Comparison of ENCODE assay signal across 8 mouse cellular contexts in the genomic region with DNA sequence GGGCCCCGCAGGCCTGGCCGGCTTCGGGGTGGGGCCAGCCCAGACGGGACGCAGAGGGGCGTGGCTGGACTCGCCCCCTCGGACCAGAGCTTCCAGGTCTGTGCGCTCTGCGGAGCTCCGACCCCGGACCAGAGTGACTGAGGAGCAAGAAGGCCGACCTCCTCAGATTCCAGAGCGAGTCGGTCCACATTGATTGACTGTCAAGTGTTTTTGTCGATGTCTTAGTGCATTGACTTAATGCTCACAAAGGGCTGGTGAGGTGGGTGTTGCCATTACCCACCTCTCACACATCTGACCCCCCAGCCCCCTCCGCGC. TPM values are rescaled to one million over a fixed set of nuclear protein-coding genes. Genes with fewer than 3 reads are reported as not detected.
DNase-seq lines count a peak whose midpoint lies in the region; ATAC-seq and TF ChIP-seq lines count a peak whose summit lies in the region.

Klc2 (minus strand) TSS at position 177 of the 315 bp plus-strand sequence.

- WGBS in hindbrain, embryonic 16.5 days: under 1% methylated on average over 18 of the region's 18 CpGs
- WGBS in liver, postnatal 0 days (ENCODE audit: insufficient replicate concordance): 2% methylated on average over 18 of the region's 18 CpGs

- no peak for DNase-seq in MEL (ENCODE audit: low read depth, low spot score)
- DNase-seq in gastrocnemius, adult 2 months: no peak
- DNase-seq in liver, postnatal 0 days: no peak
- DNase-seq in right cerebral cortex, postnatal 25 days: no peak

- H3K36me3 ChIP-seq in erythroblast, embryonic 14.5 days (ENCODE audit: control insufficient read depth): no peaks in the 10 kb centered on the region
- H3K36me3 ChIP-seq in MEL (ENCODE audit: control insufficient read depth in 1 of 2, insufficient read depth in 2 of 2, low read length in 2 of 2): no peaks in the 10 kb centered on the region
- peaks cover 6% of the 10 kb centered on the region; the same call in 1 of the 2 replicates for H3K36me3 ChIP-seq in hindbrain, embryonic 16.5 days (ENCODE audit: control insufficient read depth, insufficient read depth, low read length)
- no peaks in the 10 kb centered on the region for H3K36me3 ChIP-seq in liver, postnatal 0 days (replicated peaks; ENCODE audit: insufficient read depth, low read length)

- H3K4me2 ChIP-seq in hindbrain, embryonic 16.5 days (ENCODE audit: low read length): peak within 1 kb of the TSS; percentile 92
- H3K4me2 ChIP-seq in liver, postnatal 0 days (ENCODE audit: low read depth, low read length): peak within 1 kb of the TSS; percentile 99

- no peaks in the 10 kb centered on the region for H3K9me3 ChIP-seq in erythroblast, embryonic 14.5 days (ENCODE audit: control insufficient read depth, low read length)
- no peaks in the 10 kb centered on the region for H3K9me3 ChIP-seq in MEL (replicated peaks; ENCODE audit: insufficient read depth, low read length)
- H3K9me3 ChIP-seq in hindbrain, embryonic 16.5 days (ENCODE audit: control insufficient read depth, low read length): no peaks in the 10 kb centered on the region
- no peaks in the 10 kb centered on the region for H3K9me3 ChIP-seq in liver, postnatal 0 days (ENCODE audit: low read length)

- peak within 1 kb of the TSS; percentile 95 for H3K9ac ChIP-seq in MEL (ENCODE audit: control insufficient read depth, low read depth, low read length, poor library complexity, severe bottlenecking)
- peak within 1 kb of the TSS; percentile 92 for H3K9ac ChIP-seq in hindbrain, embryonic 16.5 days (ENCODE audit: low read depth, low read length)
- H3K9ac ChIP-seq in liver, postnatal 0 days (replicated peaks): peak within 1 kb of the TSS; percentile 68

- H3K79me2 ChIP-seq in MEL (ENCODE audit: control insufficient read depth, insufficient read depth, low read length, poor library complexity): peaks cover 5% of the 10 kb centered on the region; the same call in 1 of the 2 replicates

- intact Hi-C loops in gastrocnemius, adult 2 months (cut with DNase I): no loop called here

- no peak for TF ChIP-seq RAD21 in MEL (IDR thresholded peaks at IDR 0.05; ENCODE audit: low read depth, low read length)

- no peak for TF ChIP-seq POLR2A in MEL (IDR thresholded peaks at IDR 0.05; ENCODE audit: control insufficient read depth in 1 of 2, insufficient read depth in 1 of 2, low read depth in 1 of 2, low read length in 2 of 2, poor library complexity in 1 of 2)

- peaks cover 22% of the 10 kb centered on the region for H3K4me1 ChIP-seq in erythroblast, embryonic 14.5 days (ENCODE audit: control insufficient read depth)
- peaks cover 0 to 6% of the 10 kb centered on the region in 2 experiments; a peak in 1 of 4 replicates for H3K4me1 ChIP-seq in MEL (ENCODE audit: control insufficient read depth in 1 of 2, insufficient read depth in 2 of 2, low read length in 2 of 2)
- H3K4me1 ChIP-seq in hindbrain, embryonic 16.5 days (ENCODE audit: control insufficient read depth, insufficient read depth, low read depth, low read length): peaks cover 10% of the 10 kb centered on the region
- peaks cover 5% of the 10 kb centered on the region for H3K4me1 ChIP-seq in liver, postnatal 0 days (ENCODE audit: insufficient read depth)

- no peak for TF ChIP-seq EP300 in MEL (IDR thresholded peaks at IDR 0.05; ENCODE audit: low read depth in 1 of 2, low read length in 2 of 2)
- no peak for TF ChIP-seq EP300 in liver, postnatal 0 days (IDR thresholded peaks at IDR 0.05; ENCODE audit: low read depth)

- no peak for TF ChIP-seq CTCF in MEL (IDR thresholded peaks at IDR 0.05 in 2 of 3, conservative IDR thresholded peaks at IDR 0.05 in 1 of 3; ENCODE audit: control insufficient read depth in 1 of 3, insufficient read depth in 1 of 3, low read depth in 2 of 3, low read length in 3 of 3, poor library complexity in 1 of 3, severe bottlenecking in 1 of 3)
- TF ChIP-seq CTCF in gastrocnemius, adult 2 months (IDR thresholded peaks at IDR 0.05): no peak
- TF ChIP-seq CTCF in liver, postnatal 0 days (IDR thresholded peaks at IDR 0.05; ENCODE audit: low read depth): no peak

- H3K27me3 ChIP-seq in erythroblast, embryonic 14.5 days (ENCODE audit: control insufficient read depth): peaks cover 28% of the 10 kb centered on the region
- no peaks in the 10 kb centered on the region; a peak in 2 of 4 replicates for H3K27me3 ChIP-seq in MEL (ENCODE audit: control insufficient read depth in 1 of 2, insufficient read depth in 2 of 2, low read length in 2 of 2)
- H3K27me3 ChIP-seq in hindbrain, embryonic 16.5 days (replicated peaks; ENCODE audit: control insufficient read depth, insufficient read depth, low read length): no peaks in the 10 kb centered on the region
- H3K27me3 ChIP-seq in liver, postnatal 0 days (ENCODE audit: insufficient read depth, low read length): 0 out of 2 replicates have a peak, but pooled peaks cover 8% of the 10 kb centered on the region

- H3K27ac ChIP-seq in MEL (ENCODE audit: control insufficient read depth, low read depth, low read length): peak within 1 kb of the TSS; percentile 41; the same call in 1 of the 2 replicates
- peak within 1 kb of the TSS; percentile 86 for H3K27ac ChIP-seq in gastrocnemius, adult 2 months
- peak within 1 kb of the TSS; percentile 97 for H3K27ac ChIP-seq in hindbrain, embryonic 16.5 days (ENCODE audit: low read depth, low read length)
- peak within 1 kb of the TSS; percentile 51; the same call in 1 of the 2 replicates for H3K27ac ChIP-seq in liver, postnatal 0 days (ENCODE audit: low read depth)

- peak within 1 kb of the TSS; percentile 78 for H3K4me3 ChIP-seq in erythroblast, embryonic 14.5 days (replicated peaks)
- peak within 1 kb of the TSS; percentile 82 to 95 for H3K4me3 ChIP-seq in MEL (ENCODE audit: control insufficient read depth in 1 of 2, insufficient read depth in 1 of 2, low read depth in 2 of 2, low read length in 2 of 2)
- H3K4me3 ChIP-seq in gastrocnemius, adult 2 months: peak within 1 kb of the TSS; percentile 84
- H3K4me3 ChIP-seq in hindbrain, embryonic 16.5 days (ENCODE audit: low read length): peak within 1 kb of the TSS; percentile 90
- peak within 1 kb of the TSS; percentile 91 for H3K4me3 ChIP-seq in liver, postnatal 0 days (ENCODE audit: low read depth, low read length)

- no peak; the same call in 1 of the 2 replicates for ATAC-seq in erythroblast, adult 5-6 weeks (replicated peaks; ENCODE audit: low FRiP score, poor library complexity, severe bottlenecking)
- peak; percentile 90 for ATAC-seq in hindbrain, embryonic 16.5 days
- ATAC-seq in liver, postnatal 0 days: no peak
- ATAC-seq in granulocyte monocyte progenitor cell, adult 5-6 weeks (replicated peaks; ENCODE audit: poor library complexity, severe bottlenecking): no peak; the same call in 1 of the 2 replicates

TF ChIP-seq in MEL, 35 proteins besides CTCF, POLR2A, EP300 and RAD21:
- no peak for TF ChIP-seq ZKSCAN1 (IDR thresholded peaks at IDR 0.05; ENCODE audit: low read depth, low read length)
- TF ChIP-seq USF2 (IDR thresholded peaks at IDR 0.05; ENCODE audit: borderline replicate concordance in 1 of 2, insufficient read depth in 1 of 2, low read depth in 1 of 2, low read length in 2 of 2): no peak
- TF ChIP-seq CHD1 (IDR thresholded peaks at IDR 0.05; ENCODE audit: low read depth, low read length): no peak
- TF ChIP-seq ZMIZ1 (IDR thresholded peaks at IDR 0.05; ENCODE audit: low read depth, low read length): no peak
- TF ChIP-seq SIN3A (IDR thresholded peaks at IDR 0.05; ENCODE audit: low read length): no peak; the same call in 1 of the 2 replicates
- TF ChIP-seq JUND (IDR thresholded peaks at IDR 0.05; ENCODE audit: low read depth, low read length): no peak
TF ChIP-seq in MEL: peak in this region for 0.

RNA-seq across cellular contexts. Expression of gene Klc2, which starts in this region (rescaled TPM):
- 0.52 and 1.2 TPM in 2 replicates for polyA plus RNA-seq in erythroblast, embryonic 14.5 days (2012)
- 4.2 TPM in 1 of 2 replicates, not detected in the other for total RNA-seq in erythroblast, adult 5-6 weeks (2015; ENCODE audit: low replicate concordance)
- 1.4 TPM in 1 of 2 replicates, not detected in the other for total RNA-seq in erythroblast, adult 5-6 weeks (2017; ENCODE audit: low replicate concordance)
- 7.3 TPM in 2 replicates for total RNA-seq in MEL (2012; rRNA removed)
- polyA plus RNA-seq in MEL (2012; ENCODE audit: insufficient read depth in 1 of 2, insufficient read length in 2 of 2, low read depth in 1 of 2, low replicate concordance in 2 of 2, missing spikeins in 1 of 2): 10 to 100 TPM in 1 of 2 experiments, not detected in 1; 30.3 TPM
- total RNA-seq in gastrocnemius, adult 2 months (2021): 10 to 100 TPM; 54.7 to 56.9 TPM
- 85.6 and 87.8 TPM in 2 replicates for polyA plus RNA-seq in hindbrain, embryonic 16.5 days (2015; fragmentation: Nextera tagmentation; extraction: Ambion mirVana)
- polyA plus RNA-seq in liver, postnatal 0 days (2015; fragmentation: Nextera tagmentation; extraction: Ambion mirVana): 1.3 and 1.5 TPM in 2 replicates
- 6.1 and 10.9 TPM in 2 replicates for total RNA-seq in granulocyte monocyte progenitor cell, adult 5-6 weeks (2014; fragmentation: Nextera tagmentation)
- 3.0 and 3.9 TPM in 2 replicates for total RNA-seq in granulocyte monocyte progenitor cell, adult 5-6 weeks (2017)

Comparison
In these comparisons a context has a peak if more than half of its experiments do, and no peak if none do; other contexts are left out.
1. RNA of gene Klc2 (polyA plus RNA-seq): 85.6 to 87.8 TPM in hindbrain, embryonic 16.5 days and 30.3 TPM in MEL; 1.3 to 1.5 TPM in liver, postnatal 0 days and 0.52 to 1.2 TPM in erythroblast, embryonic 14.5 days; every median in the first group is over 10 times any median in the second.
2. H3K27ac ChIP-seq: peak in every context shown above with its lines; median percentile 97 in hindbrain, embryonic 16.5 days; 86 in gastrocnemius, adult 2 months; 51 in liver, postnatal 0 days; 41 in MEL.
3. Peak in every context shown above with its lines, with median percentiles within 50 percentile points of each other: H3K4me3 ChIP-seq and H3K9ac ChIP-seq.